Mouse (Mus musculus): Measurements from ENCODE around the gene Xpc. TPM values are rescaled to one million over a fixed set of nuclear protein-coding genes. Genes with fewer than 3 reads are reported as not detected.

The Xpc gene
- total RNA-seq (2023; ENCODE audit: inconsistent age), result 17.5 to 19.8 TPM (median 18.7 TPM) in 4 replicates

DNA sequence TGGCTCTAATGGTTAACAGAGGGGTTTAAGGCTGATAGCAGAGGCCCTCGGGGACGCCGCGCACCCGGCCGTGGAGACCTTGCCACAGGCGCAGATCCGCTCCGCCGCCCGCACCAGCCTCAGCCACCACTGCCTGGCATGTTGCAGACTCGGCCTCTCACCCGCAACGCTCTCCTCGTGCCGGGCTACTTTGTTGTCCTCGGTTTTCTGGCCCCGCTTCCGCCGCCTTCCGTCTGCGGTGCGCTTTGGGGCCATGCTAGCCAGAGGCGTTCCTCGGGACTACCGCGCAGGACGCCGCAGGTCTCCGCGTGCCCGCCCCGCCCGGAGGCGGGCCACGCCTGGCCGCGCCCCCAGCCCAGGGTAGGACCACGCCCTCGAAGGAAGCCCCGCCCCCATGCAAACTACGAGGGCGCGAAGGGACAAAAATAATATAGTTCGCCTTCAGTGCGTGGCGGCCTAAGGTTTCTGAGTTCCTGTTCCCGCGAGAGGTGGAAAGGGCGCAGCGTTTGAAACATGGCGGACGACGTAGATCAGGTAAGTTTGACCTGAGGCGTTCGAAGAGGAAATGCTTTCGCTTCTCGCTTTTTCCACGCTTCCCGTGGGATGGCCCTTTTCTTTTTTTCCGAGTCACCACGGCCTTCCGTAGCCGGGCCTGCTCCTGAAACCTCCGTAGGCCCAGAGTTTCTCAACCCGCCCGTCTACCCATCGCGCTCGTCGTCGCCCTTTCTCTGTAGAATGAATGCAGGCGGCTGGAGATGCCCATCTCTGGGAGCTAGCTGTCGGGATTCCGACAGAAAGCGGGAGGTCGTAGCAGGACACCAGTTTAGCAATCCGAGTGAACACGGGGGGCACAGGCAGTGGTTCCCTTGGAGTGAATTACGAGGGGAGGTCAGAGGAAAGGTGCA is at the start of gene Xpc, which contains the start of gene Lsm3:
Gene Xpc, minus strand, starts transcription at position 344 of the 905 bp plus-strand sequence.
Gene Lsm3, plus strand, starts transcription at position 384 of the 905 bp plus-strand sequence.

DNA sequence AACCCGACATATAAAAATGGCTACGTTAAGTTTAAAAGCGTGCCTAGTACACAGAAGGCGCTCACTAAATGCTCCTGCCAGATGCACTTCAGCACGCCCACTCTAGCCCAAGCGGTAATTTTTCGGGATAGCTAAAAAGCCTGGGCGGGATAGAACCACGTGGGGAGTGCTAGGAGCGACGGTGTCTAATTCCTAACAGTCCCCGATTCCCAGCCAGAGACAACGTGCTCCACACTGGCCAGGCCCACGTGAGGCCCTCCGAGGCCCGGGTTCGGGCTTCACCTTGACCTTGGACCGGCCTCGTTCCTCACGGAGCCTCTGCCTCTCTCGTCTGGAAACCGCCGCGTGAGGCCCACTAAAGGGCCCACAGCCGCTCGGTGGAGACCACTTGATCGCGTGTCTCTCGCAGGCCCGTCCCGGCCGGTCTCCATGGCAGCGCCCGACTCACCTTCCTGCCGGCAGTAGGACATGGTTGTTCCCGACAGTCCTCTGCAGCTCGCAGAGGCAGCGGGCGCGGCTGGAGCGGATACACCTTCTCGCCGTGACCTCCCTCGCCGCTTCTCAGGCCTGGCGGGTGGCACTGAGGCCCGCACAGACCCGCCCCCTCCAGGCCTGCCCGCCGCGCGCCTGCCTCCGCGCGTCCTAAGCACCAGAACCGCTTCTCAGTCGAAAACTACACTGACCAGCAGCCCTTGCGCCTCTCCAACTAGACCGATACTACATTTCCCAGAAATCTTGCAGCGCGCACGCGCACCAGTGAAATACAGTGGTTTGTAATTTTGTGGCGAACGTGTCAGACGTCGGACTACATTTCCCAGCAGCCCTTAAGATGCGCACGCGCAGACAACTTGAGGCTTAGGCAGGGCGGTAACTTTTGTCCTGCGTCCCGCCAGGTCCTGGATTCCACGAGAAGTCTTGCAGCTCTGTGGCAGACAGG is 42.6 kb downstream of the Xpc start, which contains the start of the genes Chchd4 and Tmem43:
Gene Chchd4, minus strand, starts transcription at position 679 of the 937 bp plus-strand sequence.
Gene Tmem43, plus strand, starts transcription at position 836 of the 937 bp plus-strand sequence.

Other genes with a start within 250 kb of the Xpc start
- not detected in 4 replicates for gene Wnt7a, start 104.5 kb downstream of the Xpc start, total RNA-seq (2023; ENCODE audit: inconsistent age)
- 14.5 to 16.6 TPM (median 15.0 TPM) in 4 replicates for gene Chchd4, start 42.3 kb downstream of the Xpc start, total RNA-seq (2023; ENCODE audit: inconsistent age)
- gene Tmem43, start 42.2 kb downstream of the Xpc start, total RNA-seq (2023; ENCODE audit: inconsistent age), result 32.4 to 40.4 TPM (median 39.0 TPM) in 4 replicates
- 63.3 to 81.7 TPM (median 66.2 TPM) in 4 replicates for gene Lsm3, start within 50 bp of the Xpc start, total RNA-seq (2023; ENCODE audit: inconsistent age)
- 93.7 to 110 TPM (median 99.8 TPM) in 4 replicates for gene Slc6a6, start 168.2 kb upstream of the Xpc start, total RNA-seq (2023; ENCODE audit: inconsistent age)